Mouse (Mus musculus) kidney, adult 9 months (tissue): ENCODE measurements around the gene Palld.

Source experiments
- DNase-seq: peaks from one replicate; pipeline ENCODE4 v3.0.0; 2022

Palld gene

GRCm38 (mm10) chr8:61539828-61540500 lies 362.5 kb downstream of the Palld start:
- peak; percentile 92 for DNase-seq

DNA sequence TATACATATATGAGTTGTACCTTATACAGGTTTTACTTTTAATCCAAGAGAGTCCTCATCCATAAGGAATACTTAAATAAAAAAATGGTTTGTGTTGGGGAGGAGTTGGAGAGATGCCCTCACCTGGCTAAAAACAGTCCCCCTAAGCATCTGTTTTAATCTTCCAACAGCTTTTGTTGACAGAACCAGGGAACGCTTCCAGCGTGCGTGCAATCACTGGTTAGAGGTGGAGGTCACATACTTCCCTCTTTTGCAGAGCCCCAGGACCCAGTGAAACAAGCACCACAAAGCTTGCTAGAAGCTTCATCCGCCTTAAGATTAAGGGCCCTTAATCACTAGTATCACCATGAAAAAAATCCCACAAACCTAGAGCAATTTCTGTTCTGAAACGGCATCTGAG lies 365.0 kb downstream of the Palld start:
- DNase-seq, result no peak

DNA sequence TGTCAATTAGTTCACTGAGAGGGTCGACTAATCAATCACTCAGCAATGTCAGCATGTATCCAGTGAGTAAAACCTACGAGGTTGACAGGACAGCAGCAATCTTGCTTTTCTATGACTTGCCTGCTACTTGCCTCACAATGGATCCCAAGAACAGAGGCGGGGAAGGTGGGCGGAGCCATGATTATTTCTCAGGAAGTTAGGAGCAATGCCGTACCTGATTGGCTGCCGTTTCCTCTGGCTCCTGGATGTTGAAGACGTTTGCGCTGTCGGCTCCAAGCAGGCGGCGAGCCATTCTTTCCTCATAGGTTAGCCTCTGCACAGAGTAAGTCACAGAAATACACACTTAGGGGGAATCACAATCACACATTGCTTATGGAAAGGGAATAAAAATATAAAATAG lies 367.0 kb downstream of the Palld start:
- no peak for DNase-seq

- peak; percentile 71 for DNase-seq
Observed at GRCm38 (mm10) chr8:61533356-61533926, 369.0 kb downstream of the Palld start.

DNA sequence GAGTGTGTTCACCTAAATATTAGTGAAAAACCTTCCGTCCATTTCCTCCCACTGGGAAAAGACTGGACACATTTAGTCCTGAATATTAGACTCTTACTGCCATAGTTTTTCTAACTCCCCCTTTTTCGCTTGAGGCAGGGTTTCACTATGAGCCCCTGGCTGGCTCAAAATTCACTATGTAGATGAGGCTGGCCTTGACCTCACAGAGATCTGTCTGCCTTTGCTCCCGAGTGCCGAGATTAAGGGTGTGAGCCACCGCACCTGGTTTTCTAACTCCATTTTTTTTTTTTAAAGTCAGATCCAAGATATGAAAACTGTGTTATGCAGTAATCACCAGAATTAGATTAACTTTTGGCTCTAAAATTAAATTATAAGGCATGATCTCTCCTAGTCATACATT lies 369.7 kb downstream of the Palld start:
- no peak for DNase-seq

DNA sequence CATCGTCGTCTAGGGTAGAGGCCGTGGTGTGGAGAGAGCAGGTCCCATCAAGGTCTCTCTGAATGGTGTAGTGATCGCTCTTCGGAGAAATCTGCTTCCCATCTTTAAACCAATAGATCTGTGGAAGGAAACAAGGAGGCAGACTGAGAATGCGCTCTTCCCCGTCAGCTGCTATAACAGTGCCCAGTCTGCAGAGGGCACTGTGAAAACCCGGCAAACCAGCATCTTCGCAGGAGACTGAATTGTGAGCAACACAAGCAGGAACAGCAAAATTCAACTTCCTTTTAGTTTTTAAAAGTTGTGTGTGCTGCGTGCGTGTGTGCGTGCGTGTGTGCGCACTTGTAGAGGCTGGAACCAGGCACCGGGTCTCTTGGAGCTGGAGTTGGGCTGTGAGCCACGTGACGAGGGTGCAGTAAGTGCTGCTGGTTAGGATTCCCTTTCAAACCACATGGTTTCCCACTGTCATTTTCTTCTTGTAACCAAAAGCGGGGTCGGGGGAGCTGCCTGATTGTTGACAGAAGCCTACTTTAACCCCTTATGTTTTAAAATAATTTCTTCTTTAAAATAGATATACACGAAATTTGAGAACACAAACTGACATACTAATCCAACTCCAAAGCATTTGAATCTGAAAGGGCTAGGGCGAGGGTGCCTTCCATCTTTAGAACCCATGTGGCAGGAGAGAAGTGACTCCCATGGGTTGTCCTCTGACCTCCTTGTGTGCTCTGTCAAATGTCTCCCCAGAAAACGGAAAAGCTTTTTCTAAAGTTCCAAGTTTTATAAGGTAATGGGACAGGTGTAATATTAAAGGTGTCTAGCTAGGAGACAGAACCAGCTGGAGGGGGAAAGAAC lies 370.3 kb downstream of the Palld start:
- DNase-seq, result no peak

- DNase-seq, result no peak
Observed at GRCm38 (mm10) chr8:61528642-61529041, 373.8 kb downstream of the Palld start.

GRCm38 (mm10) chr8:61528197-61528596 lies 374.3 kb downstream of the Palld start:
- no peak for DNase-seq

DNA sequence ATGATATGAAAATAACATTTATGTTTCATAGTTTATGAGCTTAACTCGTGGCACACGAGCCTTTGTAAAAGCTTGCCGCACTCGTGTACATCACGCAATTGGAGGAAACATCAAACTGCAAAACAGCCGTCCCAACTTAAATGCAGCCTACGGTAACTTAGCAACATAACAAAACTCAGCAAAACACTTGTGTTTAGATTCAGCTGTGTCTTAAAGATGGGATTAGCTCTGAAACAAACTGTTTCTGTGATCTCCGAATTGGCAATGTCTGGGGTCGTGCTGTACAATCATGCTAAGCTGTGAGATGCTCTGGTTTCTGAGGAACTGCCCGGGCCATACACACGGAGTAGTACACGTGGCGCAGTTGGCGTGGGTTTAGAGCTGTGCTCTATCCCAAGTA lies 375.5 kb downstream of the Palld start:
- DNase-seq, result no peak

GRCm38 (mm10) chr8:61522132-61522531 lies 380.4 kb downstream of the Palld start:
- DNase-seq, result peak; percentile 49

DNA sequence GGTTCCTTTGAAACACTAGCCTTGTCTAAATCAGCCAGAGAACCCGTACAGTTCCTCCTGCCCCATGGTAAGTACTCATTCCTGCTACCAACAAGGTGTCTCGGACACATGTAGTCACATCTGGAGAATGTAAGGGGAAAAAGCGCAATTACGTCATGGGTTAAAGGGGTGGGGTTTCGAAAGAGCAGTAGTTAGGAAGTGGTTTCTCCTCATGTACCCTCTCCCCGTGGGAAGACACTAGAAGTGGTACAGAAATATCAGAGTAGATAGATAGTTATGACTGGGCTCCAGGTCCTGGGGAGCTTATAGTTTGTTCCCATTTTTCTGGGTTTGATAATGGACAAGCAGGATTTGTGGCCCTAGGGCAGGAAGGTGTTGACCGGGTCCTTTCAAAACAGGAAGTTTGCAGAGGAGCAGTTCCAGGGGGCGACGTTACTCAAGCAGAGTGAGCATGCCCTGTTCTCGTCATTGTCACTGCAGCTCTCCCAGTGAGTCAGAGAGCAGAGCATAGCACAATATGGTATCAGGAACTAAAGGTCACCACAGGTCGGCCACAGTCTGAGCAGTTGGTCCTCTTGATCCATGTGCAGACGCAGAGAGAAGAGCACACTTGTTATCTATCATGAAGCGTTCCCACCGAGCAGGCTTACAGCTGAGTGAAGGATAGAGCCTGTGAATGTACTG lies 384.8 kb downstream of the Palld start:
- no peak for DNase-seq

GRCm38 (mm10) chr8:61516745-61517501 lies 385.6 kb downstream of the Palld start:
- no peak for DNase-seq

GRCm38 (mm10) chr8:61515931-61516744 lies 386.4 kb downstream of the Palld start:
- peak; percentile 79 for DNase-seq

DNA sequence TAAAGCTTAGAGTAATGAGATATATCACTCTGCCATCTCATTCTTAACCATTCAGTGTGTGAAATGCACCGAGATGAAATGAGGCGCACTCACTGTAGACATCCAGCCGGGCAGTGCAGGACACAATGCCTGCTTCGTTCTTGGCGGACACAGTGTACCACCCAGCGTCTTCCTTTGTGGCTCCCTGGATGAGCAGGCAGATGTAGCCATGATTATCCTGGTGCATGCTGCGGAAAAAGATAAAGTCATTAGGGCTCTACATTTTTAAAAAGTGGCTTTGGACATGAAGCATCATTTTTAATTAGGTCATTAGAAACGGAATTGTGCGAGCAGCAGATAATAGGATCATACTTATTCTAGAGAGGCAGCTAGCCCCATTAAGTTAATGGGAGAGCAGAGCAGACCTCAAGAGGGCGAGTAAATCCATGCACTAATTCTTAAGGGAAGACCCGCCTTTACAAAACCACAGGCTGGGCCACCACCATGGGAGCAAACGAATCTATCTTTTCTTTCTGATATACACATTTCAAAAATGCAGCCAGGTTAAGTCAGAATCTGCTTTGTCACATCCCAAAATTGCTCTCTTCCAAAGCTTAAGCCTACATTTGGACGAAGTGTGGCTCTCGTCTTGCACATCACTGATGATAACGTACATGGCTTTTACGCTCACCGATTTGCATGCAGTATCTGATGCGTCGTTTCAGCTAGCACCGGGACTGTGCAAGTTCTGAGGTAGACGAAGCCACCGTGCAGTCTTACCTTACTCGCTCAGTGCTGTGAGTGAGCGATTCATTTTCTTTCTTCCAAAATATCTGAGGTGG lies 387.2 kb downstream of the Palld start:
- no peak for DNase-seq

DNA sequence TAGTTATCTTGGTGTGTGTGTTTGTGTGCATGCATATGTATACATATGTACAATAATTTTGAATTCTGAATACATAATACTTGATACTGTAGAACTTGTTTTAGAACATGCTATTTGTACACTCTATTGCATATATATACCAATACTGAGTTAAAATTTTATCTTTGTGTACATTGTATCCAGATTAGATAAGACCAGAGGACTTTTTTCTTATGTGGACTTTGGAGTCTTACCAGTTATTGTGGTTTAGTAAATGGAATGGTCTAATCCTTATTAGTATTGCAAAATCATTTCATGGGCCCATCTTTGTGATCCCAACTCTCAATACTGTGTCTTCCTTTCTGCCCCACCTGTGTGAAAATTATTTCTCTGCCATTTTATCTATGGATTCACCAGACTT lies 400.2 kb downstream of the Palld start:
- DNase-seq, result no peak

- no peak for DNase-seq
Observed at GRCm38 (mm10) chr8:61500914-61501313, 401.6 kb downstream of the Palld start.

DNA sequence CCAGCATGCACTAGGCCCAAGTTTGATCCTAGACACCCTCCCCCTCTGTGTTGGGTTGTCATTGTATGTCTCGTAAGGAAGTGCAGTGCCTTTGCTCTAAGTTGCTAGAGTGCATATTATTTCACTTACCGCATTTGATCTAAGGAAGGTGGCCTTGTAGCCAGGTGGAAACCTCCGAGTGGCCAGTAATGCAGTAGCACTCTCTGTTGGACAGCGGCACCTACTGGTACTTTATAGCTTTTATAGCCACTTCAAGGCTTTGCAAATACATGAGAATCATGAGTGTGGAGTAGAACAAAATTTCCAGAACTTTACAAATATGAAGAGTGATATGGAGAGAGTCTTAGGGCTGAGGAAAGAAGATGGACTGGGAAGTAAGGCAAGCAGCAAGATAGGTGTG lies 403.5 kb downstream of the Palld start:
- peak; percentile 60 for DNase-seq

- no peak for DNase-seq
Observed at GRCm38 (mm10) chr8:61497110-61497509, 405.4 kb downstream of the Palld start.

GRCm38 (mm10) chr8:61488631-61489030 lies 413.9 kb downstream of the Palld start:
- no peak for DNase-seq

DNA sequence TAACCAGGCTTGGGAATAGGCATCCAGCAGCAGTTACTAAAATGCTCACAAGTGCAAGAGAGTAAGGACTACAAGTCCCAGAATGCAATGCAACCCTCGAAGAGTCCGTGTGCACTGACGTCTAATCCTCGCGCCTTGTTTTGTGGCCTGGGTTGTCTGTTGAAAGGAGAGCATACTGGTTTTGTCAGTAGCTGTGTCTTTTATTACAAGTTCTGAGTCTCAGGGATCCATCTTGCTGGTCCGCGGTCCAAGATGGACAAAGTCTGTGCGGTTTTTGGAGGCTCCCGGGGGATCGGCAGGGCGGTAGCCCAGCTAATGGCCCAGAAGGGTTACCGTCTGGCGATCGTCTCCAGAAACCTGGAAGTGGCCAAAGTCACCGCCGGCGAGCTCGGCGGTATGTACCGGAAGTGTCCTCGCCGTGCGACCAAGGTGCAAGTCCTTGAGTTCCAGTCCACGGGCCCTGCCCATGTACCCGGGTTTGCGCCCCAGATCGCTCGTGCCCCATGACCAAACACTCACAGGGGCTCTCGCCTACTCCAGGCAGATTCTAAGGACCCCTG lies 414.8 kb downstream of the Palld start, which contains the start of gene Cbr4:
Gene Cbr4, plus strand, starts transcription at position 138 of the 560 bp plus-strand sequence.
- DNase-seq, result peak; percentile 95
